Mouse (Mus musculus) megakaryocyte-erythroid progenitor cell, adult 5-6 weeks (primary cell): ENCODE data around the gene a. TPM values are rescaled to one million over a fixed set of nuclear protein-coding genes. Genes with fewer than 3 reads are reported as not detected.
A peak's percentile ranks its signal among the peaks of the same experiment; 100 is the strongest.
"Not testable (repeated sequence)": the region's sequence is repeated elsewhere in the genome, so short reads cannot be mapped to it uniquely, and the experiment has no call there.

Experiments used
- ATAC-seq: replicated peaks from 2 replicates; pipeline ENCODE4 v1.8.0; 2016; ENCODE audit warnings: mild to moderate bottlenecking, inconsistent platforms; ENCODE audit not compliant: severe bottlenecking, poor library complexity, low FRiP score, low TSS enrichment
- total RNA-seq, 2 experiments: library from RNA; stranded (forward) in 1 of 2; stranded (reverse) in 1 of 2; fragments of 200-1000, 215-1000 nt in 1 of 2; fragments of >200 nt in 1 of 2; fragmentation: Nextera tagmentation in 1 of 2; gene quantifications; 2 replicates each; pipeline ENCODE4 v1.2.3; 2014 to 2017

The a gene
- total RNA-seq, 2 experiments from 2014 or later = not detected

DNA sequence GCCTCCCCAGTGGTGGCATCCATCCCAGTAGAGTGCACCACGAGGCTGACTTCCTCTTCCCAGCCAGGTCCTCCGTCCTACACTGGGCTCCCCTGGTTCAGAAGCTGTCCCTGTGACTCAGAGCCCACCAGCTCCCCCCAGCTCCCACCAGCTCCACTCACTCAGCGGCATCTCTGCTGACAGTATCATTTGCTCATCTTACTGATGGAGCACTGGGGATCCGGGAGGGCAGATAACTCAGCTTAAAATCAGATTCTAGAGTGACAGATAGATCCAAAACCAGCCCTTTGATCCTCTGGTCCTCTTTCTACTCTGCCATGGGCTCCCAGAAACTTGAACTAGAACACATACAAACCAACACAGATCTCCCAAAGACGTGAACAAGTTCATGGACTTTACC, 159.4 kb downstream of the a start:
- no peak for ATAC-seq

- no peak for ATAC-seq
Measured at GRCm38 (mm10) chr2:154959486-154959885, 168.3 kb downstream of the a start.

DNA sequence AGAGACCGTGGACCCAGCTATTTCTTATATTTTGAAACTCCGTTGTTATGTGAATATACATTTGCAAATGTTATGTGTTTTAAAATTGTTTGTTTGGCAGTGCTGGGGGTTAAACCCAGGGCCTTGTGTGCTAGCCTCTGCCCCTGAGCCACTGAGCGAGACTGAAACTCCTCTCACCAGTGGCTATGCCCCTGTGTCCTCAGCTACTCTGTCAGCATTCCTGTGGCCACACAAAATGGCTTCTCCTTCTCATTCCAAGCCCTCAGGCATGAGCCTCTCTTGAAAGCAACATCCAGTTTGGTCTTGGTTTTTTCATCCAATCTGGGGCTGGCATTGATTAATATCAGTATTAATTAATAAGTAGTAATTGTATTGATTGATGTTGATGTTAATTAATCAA, 168.7 kb downstream of the a start:
- no peak for ATAC-seq

DNA sequence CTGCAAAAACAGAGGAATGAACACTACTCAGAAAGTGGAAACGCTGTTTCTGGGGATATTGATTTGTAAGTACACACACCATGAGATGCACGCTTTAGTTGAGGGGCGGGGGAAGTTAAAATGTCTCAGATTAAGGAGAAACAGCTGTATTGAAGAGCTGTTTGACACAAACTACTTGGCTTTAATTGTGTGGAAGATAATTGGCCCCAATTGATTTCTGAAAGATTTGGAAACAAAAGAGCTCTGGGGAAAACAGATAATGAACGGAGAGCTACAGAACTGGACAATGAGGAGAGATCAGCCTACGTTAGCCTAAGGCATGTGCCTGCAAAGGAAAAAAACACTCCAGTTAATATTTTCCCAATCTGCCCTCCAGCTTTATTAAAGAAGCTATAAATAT, 172.0 kb downstream of the a start:
- no peak for ATAC-seq

DNA sequence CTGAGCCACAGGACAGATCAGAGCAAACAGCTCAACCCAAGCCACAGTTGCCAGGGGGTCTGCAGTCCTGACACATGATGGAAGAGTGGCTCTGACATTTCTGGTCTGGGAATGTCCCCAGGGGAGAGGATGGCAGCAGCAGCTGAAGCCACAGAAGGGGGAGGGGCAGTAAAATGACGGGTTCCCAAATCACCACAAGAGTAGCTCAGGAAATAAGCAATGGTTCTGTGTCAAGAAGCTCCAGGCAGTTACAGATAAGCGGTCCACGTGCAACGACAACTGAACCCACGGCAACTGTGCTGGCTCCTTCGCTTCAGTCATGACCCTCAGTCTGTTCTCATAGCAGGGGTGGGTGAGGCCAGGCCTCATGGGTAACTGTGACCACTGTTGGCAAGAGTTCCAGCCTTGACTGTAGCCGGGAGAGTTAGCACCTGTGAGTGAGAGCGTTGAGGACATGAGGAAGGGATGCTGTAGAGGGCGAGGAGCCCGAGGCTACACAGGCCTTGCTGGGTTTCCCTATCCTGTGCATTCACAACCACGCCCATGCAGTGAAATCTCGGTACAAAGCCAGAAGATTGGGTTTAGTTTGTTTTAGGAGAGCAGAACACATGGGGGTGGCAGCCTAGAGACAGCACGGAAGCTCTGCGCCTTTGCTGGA, 178.7 kb downstream of the a start:
- ATAC-seq = peak; percentile 75

DNA sequence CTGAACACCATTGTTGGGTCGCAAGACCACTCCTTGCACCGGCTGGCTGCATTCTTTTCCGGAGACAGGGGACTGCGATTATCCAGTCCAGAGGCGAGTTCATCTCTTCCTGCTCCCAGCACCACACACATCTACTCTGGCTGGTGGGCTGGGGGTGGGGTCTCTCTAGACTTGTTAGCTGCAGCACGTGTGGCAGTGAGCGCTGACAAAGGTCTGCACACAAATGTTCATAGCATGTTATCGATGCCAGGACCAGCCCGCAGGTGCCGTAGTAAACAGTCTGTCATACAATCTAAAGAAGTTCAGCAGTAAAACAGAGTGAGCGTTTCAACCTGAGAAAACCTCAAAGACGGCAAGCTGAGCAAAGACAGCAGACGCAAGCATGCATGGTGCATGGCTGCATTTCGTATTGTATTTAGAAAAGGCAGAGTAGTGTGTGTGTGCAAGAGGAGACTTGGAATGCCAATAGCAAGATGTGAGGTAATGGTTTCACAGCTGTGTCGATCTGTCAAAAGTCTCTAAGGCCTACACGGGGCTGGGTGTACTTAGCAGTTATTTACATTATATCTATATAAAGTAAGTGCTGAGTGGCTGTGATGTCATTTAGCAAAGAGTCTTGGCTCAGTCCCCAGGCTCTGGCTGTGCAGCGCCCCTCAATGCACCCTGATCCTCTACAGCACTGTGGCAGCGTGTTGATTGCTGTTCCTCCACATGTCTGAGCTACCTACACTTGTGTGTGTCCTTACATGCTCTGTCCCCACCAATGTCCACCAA, 180.9 kb downstream of the a start:
- no peak for ATAC-seq

DNA sequence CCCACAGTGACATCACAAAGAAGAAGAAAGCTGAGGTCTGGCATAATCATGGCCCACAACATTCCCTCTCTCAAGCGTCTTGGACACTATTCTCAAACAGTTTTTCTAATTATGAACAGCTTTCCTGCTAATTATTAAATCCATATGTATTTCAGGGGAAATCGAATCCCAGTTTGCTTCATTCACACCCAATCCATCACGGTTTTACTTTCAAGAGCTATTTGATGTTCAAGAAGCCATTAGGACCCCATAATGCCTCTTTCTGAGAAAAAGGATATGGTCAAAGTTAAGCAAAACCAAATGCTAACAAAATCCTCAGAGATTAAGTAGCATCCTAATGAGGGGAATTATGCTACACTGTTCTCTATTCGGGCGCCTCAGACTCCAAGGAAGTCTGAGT, 181.8 kb downstream of the a start:
- ATAC-seq = no peak

GRCm38 (mm10) chr2:154986609-154987008, 195.4 kb downstream of the a start:
- ATAC-seq = no peak

DNA sequence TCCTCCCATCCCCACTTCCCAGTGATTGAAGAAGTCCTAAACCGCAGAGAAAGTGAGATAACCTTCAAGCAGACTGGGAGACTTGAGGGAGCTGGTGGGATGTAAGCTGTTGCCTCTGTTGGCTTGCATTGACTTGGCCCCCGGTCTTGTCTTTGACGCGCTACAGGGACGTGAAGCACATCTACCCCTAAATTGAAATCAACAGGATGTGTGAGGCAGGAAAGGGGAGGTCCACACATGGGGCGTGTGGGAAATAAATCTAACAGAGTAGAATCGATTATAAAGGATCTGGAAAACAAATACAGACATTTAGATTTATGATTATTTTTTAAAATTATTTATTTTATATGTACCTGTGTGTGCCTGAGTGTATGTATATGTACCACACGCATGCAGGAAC, 200.2 kb downstream of the a start:
- ATAC-seq = no peak

GRCm38 (mm10) chr2:154992083-154992482, 200.9 kb downstream of the a start:
- no peak for ATAC-seq

GRCm38 (mm10) chr2:155005491-155005890, 214.3 kb downstream of the a start:
- no peak for ATAC-seq

GRCm38 (mm10) chr2:155011086-155011656, 220.0 kb downstream of the a start:
- peak; percentile 70 for ATAC-seq

DNA sequence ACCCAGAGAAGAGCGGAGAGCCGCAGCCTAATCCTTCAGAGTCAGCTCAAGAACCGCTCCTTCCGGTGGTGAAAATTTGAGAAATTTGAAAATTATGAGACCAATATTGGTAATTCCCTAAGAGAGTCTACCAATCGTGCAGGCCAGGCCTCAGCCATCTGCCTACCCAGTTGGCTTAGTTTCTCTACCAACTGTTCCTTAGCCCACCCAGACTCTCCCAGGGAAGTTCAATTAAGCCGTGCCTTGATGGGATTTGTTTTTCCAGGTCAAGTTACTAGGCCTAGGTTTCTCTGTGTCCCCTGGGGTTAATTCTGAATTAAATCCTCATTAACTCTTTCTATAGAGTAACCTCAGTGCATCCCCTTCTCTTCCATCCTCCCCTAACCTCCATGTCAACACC, 221.8 kb downstream of the a start:
- no peak for ATAC-seq

- ATAC-seq = not testable (repeated sequence)
Measured at GRCm38 (mm10) chr2:155016751-155017150, 225.5 kb downstream of the a start.

DNA sequence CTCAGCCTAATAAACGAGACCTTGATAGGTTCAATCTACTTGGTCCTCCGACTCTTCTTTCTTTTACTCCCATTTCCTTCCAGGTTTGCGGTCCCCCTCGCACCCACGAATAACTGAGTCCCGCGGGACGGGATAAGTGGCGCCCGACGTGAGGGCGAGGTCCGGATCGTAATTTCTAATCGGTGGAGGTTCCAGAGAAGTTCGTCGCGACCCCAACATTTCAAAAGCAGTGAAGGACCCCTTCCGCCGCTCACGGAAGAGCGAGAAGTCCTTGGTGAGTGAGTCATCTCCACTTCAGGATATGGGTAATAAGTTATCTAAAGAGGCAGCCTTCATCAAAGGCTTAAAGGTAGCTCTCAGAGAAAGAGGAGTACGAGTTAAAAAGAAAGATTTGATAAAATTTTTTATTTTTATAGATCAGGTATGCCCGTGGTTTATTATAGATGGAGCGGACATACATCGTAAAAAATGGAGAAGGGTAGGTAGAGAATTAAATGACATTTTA, 227.1 kb downstream of the a start, which contains the start of gene Gm14226:
TSS of gene Gm14226 (plus strand) at position 16 of the 505 bp plus-strand sequence.
- not testable (repeated sequence) for ATAC-seq

DNA sequence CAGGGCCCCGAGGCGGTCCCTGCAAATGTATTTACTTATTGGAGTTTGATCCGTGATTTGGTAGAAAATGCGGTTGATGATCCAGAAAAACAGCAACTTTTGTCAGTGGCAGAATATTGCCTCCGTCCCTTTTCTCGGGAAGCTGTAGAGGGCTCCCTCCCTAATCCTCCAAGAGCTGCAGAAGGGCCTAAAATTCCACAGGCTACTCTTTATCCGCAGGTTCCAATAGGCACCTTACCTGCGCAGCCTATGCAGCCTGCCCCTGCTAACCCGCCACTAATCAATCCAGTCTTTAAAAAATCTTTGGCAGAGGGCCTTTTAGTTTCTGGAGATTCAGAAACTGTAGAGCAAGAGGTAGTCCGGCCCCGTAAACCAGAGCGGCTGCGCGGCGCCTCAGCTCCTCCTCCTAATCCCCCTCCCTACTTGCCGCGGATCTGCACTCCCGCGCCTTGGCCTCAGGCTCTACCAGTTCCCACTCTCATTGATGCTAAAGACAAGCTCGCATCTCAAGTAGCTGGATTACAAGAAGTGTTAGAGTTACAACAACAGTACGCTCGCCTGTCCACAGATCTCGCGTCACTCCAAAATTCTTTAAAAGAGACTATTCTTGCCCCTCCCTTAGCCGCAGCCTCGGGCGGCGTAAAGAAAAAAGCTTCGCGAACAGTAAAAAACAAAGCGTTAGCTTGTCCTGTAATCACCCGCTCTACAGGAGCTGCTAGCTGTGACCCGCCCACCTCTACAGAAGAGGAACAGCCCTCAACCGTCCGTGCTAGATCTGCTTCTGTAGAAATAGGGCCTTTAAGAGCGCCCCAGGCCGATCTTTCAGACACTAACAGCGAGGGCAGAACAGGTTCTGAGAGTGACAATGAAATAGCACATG, 227.8 kb downstream of the a start:
- ATAC-seq = peak; percentile 94

GRCm38 (mm10) chr2:155019673-155020072, 228.5 kb downstream of the a start:
- peak; percentile 68 for ATAC-seq

- not testable (repeated sequence) for ATAC-seq
Measured at GRCm38 (mm10) chr2:155020247-155020826, 229.1 kb downstream of the a start.

- no peak for ATAC-seq
Measured at GRCm38 (mm10) chr2:155030831-155031230, 239.6 kb downstream of the a start.
